In genomic region chr12:83133827-83134226, GRCm38 (mm10) we compare ENCODE assay signal across 10 mouse cellular contexts.
DNase-seq lines count a peak whose midpoint lies in the region; ATAC-seq and TF ChIP-seq lines count a peak whose summit lies in the region.
"Had no signal": no experiment of that assay in that cellular context is flagged by ENCODE, and none has a peak within 500 bp of the region (broad histone marks: within the 10 kb centered on the region; RNA-seq: fewer than 3 reads in every experiment).

No protein-coding gene starts in this region.

- no peaks in the 10 kb centered on the region for H3K36me3 ChIP-seq in kidney, postnatal 0 days (ENCODE audit: insufficient read depth, low read length)
- no peaks in the 10 kb centered on the region for H3K36me3 ChIP-seq in intestine, embryonic 16.5 days (ENCODE audit: control insufficient read depth, insufficient read depth, low read length)
- H3K36me3 ChIP-seq: embryonic facial prominence, embryonic 15.5 days had no signal

- H3K9me3 ChIP-seq in kidney, postnatal 0 days (replicated peaks; ENCODE audit: low read length) = no peaks in the 10 kb centered on the region
- no peaks in the 10 kb centered on the region for H3K9me3 ChIP-seq in intestine, embryonic 16.5 days (ENCODE audit: control insufficient read depth, low read length)
- H3K9me3 ChIP-seq: embryonic facial prominence, embryonic 15.5 days had no signal

- no peak overlapping the region for H3K4me2 ChIP-seq in kidney, postnatal 0 days (ENCODE audit: low read length)
- H3K4me2 ChIP-seq in intestine, embryonic 16.5 days (ENCODE audit: low read depth, low read length) = no peak overlapping the region
- H3K4me2 ChIP-seq: embryonic facial prominence, embryonic 15.5 days had no signal

- no peak for ATAC-seq in kidney, postnatal 0 days (replicated peaks; ENCODE audit: low FRiP score, low read depth)
- ATAC-seq in frontal cortex, adult (ENCODE audit: low TSS enrichment) = peak; percentile 79
- ATAC-seq in intestine, embryonic 16.5 days = no peak
- ATAC-seq: Patski had no signal

- H3K27me3 ChIP-seq in kidney, postnatal 0 days (ENCODE audit: insufficient read depth, low read length) = no peaks in the 10 kb centered on the region
- H3K27me3 ChIP-seq in intestine, embryonic 16.5 days (replicated peaks; ENCODE audit: control insufficient read depth, insufficient read depth, low read length) = no peaks in the 10 kb centered on the region
- H3K27me3 ChIP-seq: embryonic facial prominence, embryonic 15.5 days; Patski had no signal

- no peaks in the 10 kb centered on the region for H3K4me1 ChIP-seq in kidney, postnatal 0 days (replicated peaks; ENCODE audit: insufficient read depth, low read length)
- H3K4me1 ChIP-seq in intestine, embryonic 16.5 days (ENCODE audit: control insufficient read depth, insufficient read depth, low read length) = no peaks in the 10 kb centered on the region
- H3K4me1 ChIP-seq: embryonic facial prominence, embryonic 15.5 days had no signal

- intact Hi-C loops in left cerebral cortex, postnatal 14 days (cut with DNase I) = no loop called here

- no peak overlapping the region for H3K27ac ChIP-seq in kidney, postnatal 0 days
- no peak overlapping the region for H3K27ac ChIP-seq in intestine, embryonic 16.5 days (ENCODE audit: low read length)
- H3K27ac ChIP-seq: embryonic facial prominence, embryonic 15.5 days had no signal

- WGBS in kidney, postnatal 0 days = 45% methylated on average over 6 of the region's 6 CpGs
- WGBS in intestine, embryonic 16.5 days = 59% methylated on average over 6 of the region's 6 CpGs

- H3K4me3 ChIP-seq in kidney, postnatal 0 days (replicated peaks; ENCODE audit: low read depth, low read length) = no peak overlapping the region
- no peak overlapping the region for H3K4me3 ChIP-seq in intestine, embryonic 16.5 days (ENCODE audit: low read length)
- H3K4me3 ChIP-seq: embryonic facial prominence, embryonic 15.5 days had no signal

- no peak overlapping the region for H3K9ac ChIP-seq in kidney, postnatal 0 days (ENCODE audit: low read depth, low read length)
- no peak overlapping the region for H3K9ac ChIP-seq in intestine, embryonic 16.5 days (ENCODE audit: low read depth, low read length)
- H3K9ac ChIP-seq: embryonic facial prominence, embryonic 15.5 days had no signal

- peak; percentile 20 for DNase-seq in kidney, postnatal 0 days (ENCODE audit: low spot score)
- DNase-seq in kidney, adult 18-20 months = no peak
- DNase-seq in heart, adult 9 months (ENCODE audit: low spot score in 2 of 2) = peak; percentile 72 to 82
- peak; percentile 67 to 80 for DNase-seq in left cerebral cortex, postnatal 14 days (ENCODE audit: low spot score in 2 of 2)
- DNase-seq in testis, postnatal 14 days (ENCODE audit: low spot score) = peak; percentile 32
- DNase-seq in thymus, postnatal 25 days = no peak

- TF ChIP-seq CTCF in kidney, postnatal 0 days (IDR thresholded peaks at IDR 0.05; ENCODE audit: low read depth) = no peak

Comparison
In these comparisons a context has a peak if more than half of its experiments do, and no peak if none do; other contexts are left out.
1. DNase-seq: peak in kidney, postnatal 0 days (single experiment), heart, adult 9 months (2 of 2), left cerebral cortex, postnatal 14 days (2 of 2) and testis, postnatal 14 days (single experiment); none in kidney, adult 18-20 months (single experiment) and thymus, postnatal 25 days (single experiment).